Mouse (Mus musculus) limb, embryonic 13.5 days (tissue): ENCODE data around the gene Srsf9. TPM values are rescaled to one million over a fixed set of nuclear protein-coding genes. Genes with fewer than 3 reads are reported as not detected.

Experiments
- ATAC-seq: fragments of 200-750 bp; cut with Nextera tagmentation; 2 replicates; pipeline ENCODE4 v1.8.0; 2017; ENCODE audit warnings: low read depth, moderate number of reproducible peaks, moderate TSS enrichment; ENCODE audit not compliant: low FRiP score
- H3K27ac ChIP-seq: fragments of 300-500 bp; sonication (generic); 2 replicates; pipeline ENCODE4 v1.5.1; 2015; ENCODE audit warnings: inconsistent platforms, mild to moderate bottlenecking, moderate library complexity
- H3K27me3 ChIP-seq: fragments of 300-500 bp; sonication (generic); 2 replicates; pipeline ENCODE4 v1.6.1; 2015; ENCODE audit warnings: mild to moderate bottlenecking, inconsistent platforms
- H3K36me3 ChIP-seq: fragments of 300-500 bp; sonication (generic); 2 replicates; pipeline ENCODE4 v1.6.1; 2015; ENCODE audit warnings: inconsistent platforms, mild to moderate bottlenecking, moderate library complexity
- H3K4me1 ChIP-seq: fragments of 300-500 bp; sonication (generic); 2 replicates; pipeline ENCODE4 v1.6.1; 2015; ENCODE audit warnings: inconsistent platforms
- H3K4me2 ChIP-seq: fragments of 300-500 bp; sonication (generic); replicated peaks from 2 replicates; pipeline ENCODE4 v1.6.1; 2015; ENCODE audit warnings: inconsistent platforms, mild to moderate bottlenecking, moderate library complexity
- H3K4me3 ChIP-seq: fragments of 300-500 bp; sonication (generic); 2 replicates; pipeline ENCODE4 v1.5.1; 2015; ENCODE audit warnings: moderate library complexity, mild to moderate bottlenecking, inconsistent platforms
- H3K9ac ChIP-seq: fragments of 300-500 bp; sonication (generic); 2 replicates; pipeline ENCODE4 v1.6.1; 2015; ENCODE audit warnings: mild to moderate bottlenecking, inconsistent platforms
- H3K9me3 ChIP-seq: fragments of 300-500 bp; sonication (generic); 2 replicates; pipeline ENCODE4 v1.6.1; 2016; ENCODE audit warnings: inconsistent platforms
- WGBS: fragments of 180-500 bp; shearing (Covaris S2); methylation state at CpG from one replicate; pipeline ENCODE4 v1.1.7; 2015; 5-methylcytosine and 5-hydroxymethylcytosine counted together
- polyA plus RNA-seq: library from polyadenylated mRNA; unstranded; fragments of >200 nt; fragmentation: Nextera tagmentation; extraction: Ambion mirVana; gene quantifications from 2 replicates; pipeline ENCODE4 v1.2.1, GENCODE M21; 2015

Srsf9 gene
- polyA plus RNA-seq: 314 and 331 TPM in 2 replicates

DNA sequence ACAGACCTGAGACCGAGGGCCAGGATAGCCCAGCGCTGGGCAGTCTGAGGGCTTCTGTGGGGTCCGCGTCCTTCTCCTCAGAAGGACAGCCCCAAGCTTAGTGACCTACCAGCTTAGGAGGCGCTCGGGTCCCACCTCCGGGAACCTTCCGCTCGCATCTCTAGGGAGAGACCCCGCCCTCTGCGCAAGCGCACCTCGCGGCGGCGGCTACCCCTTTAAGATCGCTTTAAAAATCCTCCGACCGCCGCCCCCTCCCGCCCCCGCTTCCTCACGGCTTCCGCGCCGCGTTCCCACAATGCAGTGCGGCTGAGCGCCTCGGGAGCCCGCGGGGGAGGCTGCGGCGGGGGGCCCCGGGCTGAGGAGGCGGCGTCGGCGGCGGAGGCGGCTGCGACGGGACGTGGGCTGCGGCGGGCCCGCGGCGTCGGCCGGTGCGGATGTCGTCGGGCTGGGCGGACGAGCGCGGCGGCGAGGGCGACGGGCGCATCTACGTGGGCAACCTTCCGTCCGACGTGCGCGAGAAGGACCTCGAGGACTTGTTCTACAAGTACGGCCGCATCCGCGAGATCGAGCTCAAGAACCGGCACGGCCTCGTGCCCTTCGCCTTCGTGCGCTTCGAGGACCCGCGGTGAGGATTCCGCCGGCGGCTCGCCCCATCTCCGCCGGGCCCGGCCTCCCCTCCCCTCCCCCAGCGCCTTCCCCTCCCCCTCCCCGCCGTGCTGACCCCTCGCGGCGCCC, at the start of gene Srsf9:
Gene Srsf9, plus strand, starts transcription at position 303 of the 735 bp plus-strand sequence.
- peaks cover 23% of the 10 kb centered on the region for H3K36me3 ChIP-seq
- H3K4me1 ChIP-seq: peaks cover 33% of the 10 kb centered on the region
- peak within 1 kb of the TSS; percentile 98 for H3K4me3 ChIP-seq
- WGBS: under 1% methylated on average over 74 of the region's 97 CpGs
- peak within 1 kb of the TSS; percentile 91 for H3K4me2 ChIP-seq
- peak; percentile 88 for ATAC-seq
- H3K27ac ChIP-seq: peak within 1 kb of the TSS; percentile 91
- peak within 1 kb of the TSS; percentile 96 for H3K9ac ChIP-seq
- H3K27me3 ChIP-seq: no peaks in the 10 kb centered on the region
- no peaks in the 10 kb centered on the region for H3K9me3 ChIP-seq

DNA sequence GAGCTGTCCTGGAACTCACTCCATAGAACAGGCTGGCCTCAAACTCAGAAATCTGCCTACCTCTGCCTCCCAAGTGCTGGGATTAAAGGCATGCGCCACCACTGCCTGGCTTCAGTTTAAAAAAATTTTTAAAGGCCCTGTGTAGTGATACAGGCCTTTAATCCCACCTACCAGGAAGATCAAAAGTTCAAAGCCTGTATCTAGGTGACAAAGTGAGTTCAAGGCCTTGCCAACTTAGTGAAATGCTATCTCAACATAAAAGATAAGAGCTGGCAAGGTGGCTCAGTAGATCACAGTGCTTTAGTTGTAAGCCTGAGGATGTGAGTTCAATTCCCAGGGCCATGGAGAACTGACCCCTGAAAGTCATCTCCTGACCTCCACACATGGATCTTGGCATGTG, 48.9 kb upstream of the Srsf9 start:
- Histone ChIP-seq H3K36me3 (peaks cover under 1% of the 10 kb centered on the region; the same call in 1 of the 2 replicates), H3K27ac (no peak overlapping the region), H3K4me1 (peaks cover 9% of the 10 kb centered on the region), H3K9ac (no peak overlapping the region), H3K9me3 (no peaks in the 10 kb centered on the region), H3K4me2 (no peak overlapping the region), H3K4me3 (no peak overlapping the region), H3K27me3 (no peaks in the 10 kb centered on the region)
- WGBS: 74% methylated on average over 1 of the region's 1 CpGs
- no peak for ATAC-seq

DNA sequence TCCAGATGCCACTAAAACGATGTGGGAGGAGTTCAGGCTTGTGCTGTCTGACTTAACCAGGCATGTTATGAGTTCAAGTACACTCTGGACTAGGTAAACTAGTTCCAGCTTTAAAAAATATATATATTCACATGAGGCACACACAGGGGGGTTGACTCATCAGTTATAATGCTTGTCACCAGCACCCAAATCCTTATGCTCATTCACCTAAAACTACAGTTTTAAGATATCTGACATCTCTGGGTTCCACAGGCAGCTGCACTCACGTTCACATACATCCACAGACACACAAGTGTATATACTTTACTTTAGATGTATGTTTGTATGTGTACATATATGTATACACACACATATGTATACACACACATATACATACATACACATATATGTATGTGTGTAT, 48.2 kb upstream of the Srsf9 start:
- no peak overlapping the region for H3K4me2 ChIP-seq
- no peak overlapping the region for H3K4me3 ChIP-seq
- no peaks in the 10 kb centered on the region for H3K9me3 ChIP-seq
- H3K27me3 ChIP-seq: no peaks in the 10 kb centered on the region
- H3K36me3 ChIP-seq: peaks cover 8% of the 10 kb centered on the region
- 43% methylated on average over 2 of the region's 2 CpGs for WGBS
- no peak overlapping the region for H3K9ac ChIP-seq
- H3K4me1 ChIP-seq: peaks cover 6% of the 10 kb centered on the region
- no peak for ATAC-seq
- no peak overlapping the region for H3K27ac ChIP-seq

DNA sequence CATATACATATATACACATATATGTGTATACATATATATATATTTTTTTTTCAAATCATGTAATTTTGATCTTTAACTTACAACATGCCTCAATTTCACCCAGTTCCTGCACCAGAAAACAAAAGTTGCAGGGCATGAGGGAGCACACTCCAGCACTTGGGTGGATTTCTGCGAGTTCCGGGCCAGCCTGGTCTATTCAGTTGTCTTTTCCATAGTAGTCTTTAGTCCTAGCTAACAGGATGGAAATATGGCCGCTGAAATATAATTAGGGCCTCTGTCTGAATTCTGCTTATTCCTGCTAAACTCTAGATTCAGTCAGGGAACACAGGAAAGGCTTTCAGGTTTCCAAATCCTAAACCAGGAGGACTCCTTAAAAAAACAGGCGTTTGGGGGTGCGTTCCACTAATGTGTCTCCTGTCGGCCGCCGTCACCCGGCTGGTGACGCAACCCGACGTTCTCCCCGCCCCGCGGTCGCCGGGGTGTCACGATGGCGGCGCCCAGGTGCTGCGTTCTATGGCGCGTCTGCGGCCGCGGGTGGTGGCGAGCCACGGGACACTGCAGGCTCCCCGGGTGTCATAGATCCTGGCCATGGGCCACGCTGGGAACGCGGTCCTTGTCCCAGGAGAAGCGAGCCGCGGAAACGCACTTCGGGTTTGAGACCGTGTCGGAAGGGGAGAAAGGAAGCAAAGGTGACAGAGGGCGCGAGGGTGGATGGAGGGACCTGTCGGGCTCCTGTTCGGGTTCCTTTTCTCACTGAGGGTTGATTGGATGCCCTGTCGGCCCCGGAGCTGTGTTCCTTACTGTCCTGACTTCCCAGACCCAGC, 47.5 kb upstream of the Srsf9 start, which contains the start of gene Coq5:
Gene Coq5, plus strand, starts transcription at position 441 of the 824 bp plus-strand sequence.
- ATAC-seq: peak; percentile 71; the same call in 1 of the 2 replicates
- peak within 1 kb of the TSS; percentile 92 for H3K4me3 ChIP-seq
- 3% methylated on average over 45 of the region's 45 CpGs for WGBS
- no peaks in the 10 kb centered on the region for H3K9me3 ChIP-seq
- peak within 1 kb of the TSS; percentile 95 for H3K4me2 ChIP-seq
- no peak within 1 kb of the TSS for H3K27ac ChIP-seq
- no peaks in the 10 kb centered on the region for H3K27me3 ChIP-seq
- H3K4me1 ChIP-seq: peaks cover 6% of the 10 kb centered on the region
- H3K9ac ChIP-seq: peak within 1 kb of the TSS; percentile 85
- peaks cover 14% of the 10 kb centered on the region for H3K36me3 ChIP-seq

DNA sequence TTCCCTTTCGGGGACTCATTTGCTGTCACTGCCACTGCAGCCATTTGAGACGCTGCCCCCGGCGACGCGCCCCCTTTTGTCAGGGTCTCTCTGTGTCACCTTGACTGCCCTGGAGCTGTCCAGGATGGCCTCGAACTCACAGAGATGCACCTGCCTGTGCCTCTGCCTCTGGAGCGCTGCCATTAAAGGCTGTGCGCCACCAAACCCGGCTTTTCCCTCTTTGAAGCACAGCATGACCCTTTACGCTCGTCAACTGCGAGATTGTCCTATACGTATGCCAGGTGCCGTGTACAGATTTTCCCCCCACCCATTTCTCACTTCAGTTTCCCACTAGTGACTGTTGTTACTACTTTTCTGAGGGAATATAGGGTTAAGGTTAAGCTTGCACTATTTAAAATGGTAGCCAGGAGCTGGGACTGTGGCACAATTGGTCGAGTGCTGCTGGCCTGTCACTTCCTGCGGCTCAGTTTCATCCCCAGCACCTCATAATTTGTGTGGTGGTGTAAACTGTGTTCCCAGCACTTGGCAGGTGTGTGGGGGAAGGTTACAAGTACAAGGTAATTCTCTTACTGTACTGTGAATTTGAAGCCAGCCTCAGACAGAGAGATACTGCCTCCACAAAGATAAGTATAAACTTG, 46.8 kb upstream of the Srsf9 start:
- no peak for ATAC-seq
- H3K4me3 ChIP-seq: peak overlapping the region; percentile 92
- no peaks in the 10 kb centered on the region for H3K9me3 ChIP-seq
- H3K9ac ChIP-seq: peak overlapping the region; percentile 85
- no peak overlapping the region for H3K27ac ChIP-seq
- no peaks in the 10 kb centered on the region for H3K27me3 ChIP-seq
- H3K4me1 ChIP-seq: peaks cover 6% of the 10 kb centered on the region
- peak overlapping the region; percentile 95 for H3K4me2 ChIP-seq
- 4% methylated on average over 17 of the region's 17 CpGs for WGBS
- H3K36me3 ChIP-seq: peaks cover 21% of the 10 kb centered on the region

DNA sequence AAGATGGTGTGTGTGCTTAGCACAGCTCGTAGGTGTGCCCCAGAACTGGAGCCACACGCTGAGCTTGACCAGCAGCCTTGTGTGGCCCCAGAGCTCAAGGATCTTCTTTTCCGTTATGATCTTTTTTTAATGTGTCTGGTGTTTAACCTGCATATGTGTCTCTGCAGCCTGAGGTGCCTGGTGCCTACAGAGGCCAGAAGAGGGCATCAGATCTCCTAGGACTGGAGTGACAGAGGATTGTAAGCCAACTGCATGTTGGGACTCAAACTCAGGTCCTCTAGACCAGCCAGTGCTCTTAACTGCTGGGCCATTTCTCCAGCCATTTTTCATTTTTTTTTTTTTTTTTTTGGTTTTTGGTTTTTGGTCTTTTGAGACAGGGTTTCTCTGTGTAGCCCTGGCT, 42.2 kb upstream of the Srsf9 start:
- ATAC-seq: no peak
- H3K9ac ChIP-seq: no peak overlapping the region
- WGBS: 89% methylated on average over 3 of the region's 3 CpGs
- H3K4me1 ChIP-seq: peaks cover 6% of the 10 kb centered on the region
- peaks cover 55% of the 10 kb centered on the region for H3K36me3 ChIP-seq
- H3K4me3 ChIP-seq: no peak overlapping the region
- H3K4me2 ChIP-seq: no peak overlapping the region
- H3K27ac ChIP-seq: no peak overlapping the region
- no peaks in the 10 kb centered on the region for H3K9me3 ChIP-seq
- H3K27me3 ChIP-seq: no peaks in the 10 kb centered on the region

DNA sequence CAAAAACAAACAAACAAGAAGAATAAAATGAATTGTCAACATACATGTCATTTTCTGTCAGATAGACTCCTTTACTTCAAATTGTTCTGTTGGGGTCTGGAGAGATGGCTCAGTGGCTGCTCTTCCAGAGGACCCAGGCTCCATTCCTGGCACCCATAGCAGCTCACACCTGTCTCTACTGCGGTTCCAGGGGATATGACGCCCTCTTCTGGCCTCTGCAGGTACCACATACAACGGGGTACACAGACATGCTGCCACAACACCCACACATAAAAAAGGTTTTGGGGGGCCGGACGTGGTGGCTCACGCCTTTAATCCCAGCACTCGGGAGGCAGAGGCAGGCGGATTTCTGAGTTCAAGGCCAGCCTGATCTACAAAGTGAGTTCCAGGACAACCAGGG, 32.8 kb upstream of the Srsf9 start:
- Histone ChIP-seq H3K9ac (no peak overlapping the region), H3K4me1 (peaks cover 14% of the 10 kb centered on the region), H3K27ac (no peak overlapping the region), H3K4me2 (no peak overlapping the region), H3K9me3 (no peaks in the 10 kb centered on the region), H3K27me3 (no peaks in the 10 kb centered on the region), H3K4me3 (no peak overlapping the region), H3K36me3 (peaks cover 89% of the 10 kb centered on the region)
- ATAC-seq: no peak
- 91% methylated on average over 8 of the region's 8 CpGs for WGBS

DNA sequence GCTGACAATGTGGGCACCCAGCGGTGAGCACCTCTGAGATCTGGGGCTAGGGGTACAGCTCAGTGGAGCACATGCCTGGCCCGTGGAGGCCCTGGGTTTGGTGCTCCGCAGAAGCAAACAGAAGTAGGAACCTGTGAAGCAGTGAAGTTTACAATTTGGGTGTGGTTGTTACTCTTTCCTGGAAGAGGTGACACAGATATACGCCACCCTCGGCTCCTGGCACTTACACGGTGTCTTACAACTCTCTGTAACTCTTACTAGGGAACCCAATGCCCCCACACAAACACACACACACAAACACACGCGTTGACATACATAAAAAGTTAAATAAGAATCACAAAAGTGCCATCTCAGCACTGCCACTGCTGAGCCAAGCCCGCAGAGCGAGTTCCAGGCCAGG, 30.6 kb upstream of the Srsf9 start:
- Histone ChIP-seq H3K27ac (no peak overlapping the region), H3K4me2 (no peak overlapping the region), H3K4me3 (no peak overlapping the region), H3K4me1 (peaks cover 19% of the 10 kb centered on the region), H3K9ac (no peak overlapping the region), H3K9me3 (no peaks in the 10 kb centered on the region), H3K36me3 (peaks cover 71% of the 10 kb centered on the region), H3K27me3 (no peaks in the 10 kb centered on the region)
- no peak for ATAC-seq
- 83% methylated on average over 10 of the region's 10 CpGs for WGBS

DNA sequence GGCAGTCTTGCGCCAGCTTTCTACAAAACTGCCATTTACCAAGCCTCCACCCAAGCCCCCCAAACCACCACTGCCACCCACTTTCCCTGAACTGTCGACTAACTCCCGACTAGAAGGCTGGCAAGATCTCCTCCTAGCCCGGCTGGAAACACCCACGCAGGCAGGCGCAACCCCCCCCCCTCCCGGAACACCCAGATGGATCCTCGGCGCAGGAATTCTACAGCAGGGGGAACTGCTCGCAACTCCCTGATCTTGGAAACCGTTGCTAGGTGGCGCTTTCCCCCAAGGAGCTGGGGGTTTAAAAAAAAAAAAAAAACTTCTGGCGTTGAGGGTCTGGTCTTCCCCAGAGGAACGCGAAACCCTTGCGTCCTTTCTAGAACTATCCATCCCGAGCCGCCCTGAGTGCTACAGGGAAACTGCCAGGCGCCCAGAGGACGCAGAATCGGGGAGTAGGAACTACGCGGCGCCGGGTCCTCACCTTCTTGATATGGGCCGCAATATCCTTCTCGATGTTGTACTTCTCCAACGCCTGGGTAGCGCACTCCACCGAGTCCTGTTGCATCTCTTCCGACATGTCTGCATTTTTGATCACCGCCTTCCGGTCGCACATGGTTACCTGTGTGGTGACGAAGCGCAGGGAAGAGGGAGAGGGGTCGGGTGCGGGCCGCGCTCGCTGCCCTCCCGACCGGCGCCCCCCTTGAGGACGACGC, 26.8 kb upstream of the Srsf9 start:
- WGBS: under 1% methylated on average over 40 of the region's 46 CpGs
- Histone ChIP-seq H3K9me3 (no peaks in the 10 kb centered on the region), H3K4me2 (peak overlapping the region; percentile 82), H3K4me1 (peaks cover 24% of the 10 kb centered on the region), H3K36me3 (peaks cover 40% of the 10 kb centered on the region), H3K27ac (peak overlapping the region; percentile 89), H3K9ac (peak overlapping the region; percentile 87), H3K27me3 (no peaks in the 10 kb centered on the region), H3K4me3 (peak overlapping the region; percentile 71)
- ATAC-seq: peak; percentile 1; the same call in 1 of the 2 replicates

DNA sequence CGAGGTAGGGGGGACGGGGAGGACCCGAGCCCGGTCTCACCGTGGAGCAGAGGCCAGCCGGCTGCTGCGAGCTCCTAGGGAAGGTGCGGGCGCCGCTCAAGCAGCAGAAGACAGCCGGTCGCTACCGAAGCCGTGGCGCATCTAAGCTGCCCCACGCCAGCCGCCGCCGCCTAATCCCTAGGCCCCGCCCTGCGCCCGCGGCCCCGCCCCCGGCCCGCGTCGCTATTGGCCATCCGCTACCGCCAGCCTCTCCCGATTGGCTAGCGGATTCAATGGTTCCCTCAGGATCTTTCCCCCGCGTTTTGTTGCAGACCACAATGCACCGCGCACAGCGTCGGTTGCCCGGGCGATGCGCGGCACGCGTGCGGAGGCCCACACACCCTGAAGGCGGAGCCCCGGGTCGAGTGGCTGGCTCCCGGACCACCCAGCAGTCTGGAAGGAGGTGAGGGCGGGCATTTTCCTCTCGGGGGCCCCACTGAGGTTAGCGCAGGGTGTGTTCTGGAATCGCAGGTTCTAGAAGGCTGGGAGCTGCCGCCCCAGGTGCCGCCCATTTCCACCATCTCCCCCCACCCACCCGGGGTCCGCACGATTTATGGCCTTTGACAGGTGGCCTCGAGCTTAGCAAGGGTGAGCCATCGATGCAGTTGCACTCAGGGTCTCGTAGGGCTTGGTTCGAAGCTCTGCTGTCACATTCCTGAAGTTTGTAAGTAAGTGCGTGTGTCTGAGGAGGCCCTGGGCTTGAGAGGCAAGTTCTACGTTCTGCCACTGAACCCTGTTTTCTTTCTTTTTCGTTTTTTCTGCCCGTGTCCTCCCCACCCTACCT, 26.0 kb upstream of the Srsf9 start, which contains the start of gene Dynll1:
Gene Dynll1, minus strand, starts transcription at position 208 of the 823 bp plus-strand sequence.
- Histone ChIP-seq H3K9me3 (no peaks in the 10 kb centered on the region), H3K27ac (peak within 1 kb of the TSS; percentile 89), H3K4me1 (peaks cover 24% of the 10 kb centered on the region), H3K9ac (peak within 1 kb of the TSS; percentile 87), H3K4me2 (peak within 1 kb of the TSS; percentile 82), H3K4me3 (peak within 1 kb of the TSS; percentile 71), H3K27me3 (no peaks in the 10 kb centered on the region), H3K36me3 (peaks cover 32% of the 10 kb centered on the region)
- ATAC-seq: peak; percentile 97
- 1% methylated on average over 63 of the region's 66 CpGs for WGBS

DNA sequence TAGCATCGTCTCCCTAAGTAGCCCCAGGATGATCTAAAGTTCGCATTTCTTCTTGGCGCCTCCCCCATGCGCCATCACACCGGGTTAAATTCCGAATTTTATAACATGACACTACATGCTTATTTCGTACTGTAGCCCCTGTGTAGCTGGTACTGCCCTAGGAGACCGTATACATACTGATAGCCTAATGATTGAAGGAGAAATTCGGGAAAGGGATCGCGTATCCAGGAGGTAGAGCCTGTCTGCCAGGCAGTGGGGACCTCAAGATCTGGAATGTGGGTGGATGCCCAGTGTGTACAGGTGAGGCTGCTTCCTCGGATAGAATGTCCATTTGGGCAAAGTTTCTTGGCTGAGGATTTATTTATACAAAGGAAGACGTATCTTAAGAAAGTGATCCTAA, 25.4 kb upstream of the Srsf9 start:
- Histone ChIP-seq H3K27ac (peak overlapping the region; percentile 29; the same call in 1 of the 2 replicates), H3K9ac (peak overlapping the region; percentile 57), H3K4me2 (peak overlapping the region; percentile 66), H3K4me1 (peaks cover 24% of the 10 kb centered on the region), H3K27me3 (no peaks in the 10 kb centered on the region), H3K4me3 (peak overlapping the region; percentile 71), H3K36me3 (peaks cover 25% of the 10 kb centered on the region), H3K9me3 (no peaks in the 10 kb centered on the region)
- ATAC-seq: no peak
- WGBS: 20% methylated on average over 13 of the region's 13 CpGs
